Mouse (Mus musculus) E14TG2a.4 (cell line): Measurements from ENCODE around the gene Sri.

Source experiments
- CTCF ChIP-seq: conservative IDR thresholded peaks from 2 replicates; pipeline ENCODE4 v1.5.1; 2014; ENCODE audit warnings: low read length
- NANOG ChIP-seq: IDR thresholded peaks from 2 replicates; pipeline ENCODE4 v1.6.1; 2014; ENCODE audit warnings: borderline replicate concordance, low read length, mixed read lengths
- POU5F1 ChIP-seq: IDR thresholded peaks from 2 replicates; pipeline ENCODE4 v1.6.1; 2014; ENCODE audit warnings: low read length, borderline replicate concordance

DNA sequence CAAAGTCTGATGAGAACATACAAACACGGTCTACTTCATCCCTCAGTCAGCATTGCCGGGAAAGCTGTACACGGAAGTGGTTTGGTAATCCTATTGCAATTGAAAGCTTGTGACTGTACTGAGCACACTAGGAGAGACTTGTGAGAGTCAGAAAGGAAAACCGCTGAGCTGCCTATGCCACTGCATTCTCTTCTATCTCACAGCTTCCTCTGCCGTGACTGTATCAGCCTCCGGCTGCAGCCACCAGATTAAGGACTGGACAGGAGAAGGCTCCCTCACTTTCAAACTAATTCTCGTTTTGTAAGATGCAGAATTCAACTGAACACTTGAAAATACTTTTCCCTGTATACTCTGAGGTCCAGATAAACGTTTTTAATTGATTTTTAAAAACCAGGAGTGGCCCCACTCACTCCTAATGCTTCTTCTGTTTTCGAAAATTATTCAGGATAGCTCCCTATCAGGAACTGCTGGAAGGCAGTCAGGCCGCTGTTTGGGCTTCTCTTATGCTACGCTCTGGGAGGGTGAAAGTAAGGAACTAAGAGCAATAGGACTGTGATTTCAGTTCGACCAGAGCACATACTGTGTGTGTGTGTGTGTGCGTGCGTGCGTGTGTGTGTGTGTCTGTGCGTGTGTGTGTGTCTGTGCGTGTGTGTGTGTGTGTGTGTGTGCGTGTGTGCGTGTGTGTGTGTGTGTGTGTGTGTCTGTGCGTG is 37.1 kb downstream of the Sri start:
- TF ChIP-seq CTCF (no peak), POU5F1 (no peak), NANOG (no peak)
